Mouse (Mus musculus) thymus, adult 2 months (tissue): ENCODE results near the gene Scarf1. TPM values are rescaled to one million over a fixed set of nuclear protein-coding genes. Genes with fewer than 3 reads are reported as not detected.

Experiments
- DNase-seq: peaks from one replicate; pipeline ENCODE4 v3.0.0; 2021
- H3K27ac ChIP-seq: fragments of 200-500 bp; 2 replicates; pipeline ENCODE4 v1.5.1; 2012; ENCODE audit warnings: low read length, control low read depth; ENCODE audit not compliant: control insufficient read depth, insufficient read depth
- H3K27me3 ChIP-seq: fragments of 200-500 bp; 2 replicates; pipeline ENCODE4 v1.6.1; 2012; ENCODE audit warnings: mild to moderate bottlenecking, low read length, moderate library complexity, mixed read lengths; ENCODE audit not compliant: control insufficient read depth, insufficient read depth
- H3K36me3 ChIP-seq: fragments of 200-500 bp; 2 replicates; pipeline ENCODE4 v1.6.1; 2012; ENCODE audit warnings: mild to moderate bottlenecking, low read length, moderate library complexity; ENCODE audit not compliant: control insufficient read depth, insufficient read depth
- H3K4me1 ChIP-seq: fragments of 200-500 bp; replicated peaks from 2 replicates; pipeline ENCODE4 v1.6.1; 2012; ENCODE audit warnings: low read length; ENCODE audit not compliant: control insufficient read depth, insufficient read depth
- H3K4me3 ChIP-seq: fragments of 200-500 bp; 2 replicates; pipeline ENCODE4 v1.5.1; 2012; ENCODE audit warnings: mild to moderate bottlenecking, low read length, control low read depth, moderate library complexity; ENCODE audit not compliant: control insufficient read depth, insufficient read depth
- CTCF ChIP-seq: fragments of 200-500 bp; IDR thresholded peaks from 2 replicates; pipeline ENCODE4 v1.5.1; 2012; ENCODE audit warnings: mild to moderate bottlenecking, control low read depth, low read length, moderate library complexity, borderline replicate concordance; ENCODE audit not compliant: control insufficient read depth, poor library complexity, insufficient read depth; ENCODE audit errors: extremely low read depth
- POLR2A ChIP-seq: fragments of 200-500 bp; IDR thresholded peaks from 2 replicates; pipeline ENCODE4 v1.6.1; 2012; ENCODE audit warnings: mild to moderate bottlenecking, low read length, control low read depth, moderate library complexity; ENCODE audit not compliant: control insufficient read depth, poor library complexity, insufficient read depth; ENCODE audit errors: extremely low read depth
- WGBS: fragments of 180-500 bp; shearing (Covaris S2); methylation state at CpG from one replicate; pipeline ENCODE4 v1.1.7; 2018; 5-methylcytosine and 5-hydroxymethylcytosine counted together
- polyA plus RNA-seq: library from polyadenylated mRNA; depleted of rRNA; stranded (reverse); fragments of >200 nt; gene quantifications from 2 replicates; pipeline ENCODE4 v1.2.3, GENCODE M21; 2012

Scarf1 gene
- polyA plus RNA-seq, 1 experiment: 4.7 TPM

- TF ChIP-seq CTCF (no peak), POLR2A (no peak)
- WGBS: 94% methylated on average over 15 of the region's 15 CpGs
- Histone ChIP-seq H3K4me3 (no peak overlapping the region), H3K36me3 (no peaks in the 10 kb centered on the region), H3K27me3 (no peaks in the 10 kb centered on the region), H3K27ac (no peak overlapping the region), H3K4me1 (no peaks in the 10 kb centered on the region)
- no peak for DNase-seq
Measured at GRCm38 (mm10) chr11:75525531-75526125, 12.3 kb downstream of the Scarf1 start.

GRCm38 (mm10) chr11:75526943-75527342 is 13.6 kb downstream of the Scarf1 start:
- H3K4me1 ChIP-seq: no peaks in the 10 kb centered on the region
- no peak for DNase-seq
- no peaks in the 10 kb centered on the region for H3K36me3 ChIP-seq
- TF ChIP-seq POLR2A (no peak), CTCF (no peak)
- H3K27me3 ChIP-seq: no peaks in the 10 kb centered on the region
- H3K27ac ChIP-seq: no peak overlapping the region
- 94% methylated on average over 6 of the region's 6 CpGs for WGBS
- no peak overlapping the region for H3K4me3 ChIP-seq

DNA sequence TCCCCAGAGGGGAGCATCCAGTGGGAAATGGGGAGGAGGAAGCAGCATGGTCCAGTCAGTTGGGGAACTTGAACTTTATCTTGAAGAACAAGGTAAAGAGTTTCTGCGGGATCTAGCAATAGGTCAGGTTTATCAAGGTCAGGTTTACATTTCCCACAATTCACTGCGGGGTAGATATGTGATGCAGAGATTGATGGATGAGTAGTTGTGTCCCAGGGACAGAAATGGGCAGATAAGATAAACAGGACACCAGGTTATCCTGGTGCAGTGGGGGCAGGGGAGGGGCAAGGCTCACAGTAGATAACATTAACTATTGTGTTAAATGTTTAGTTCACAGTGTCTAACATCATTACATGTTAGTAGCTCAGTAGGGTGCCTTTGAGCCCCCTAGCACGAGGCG is 16.4 kb downstream of the Scarf1 start:
- no peak overlapping the region for H3K27ac ChIP-seq
- no peaks in the 10 kb centered on the region for H3K36me3 ChIP-seq
- 94% methylated on average over 4 of the region's 4 CpGs for WGBS
- peaks cover 3% of the 10 kb centered on the region for H3K4me1 ChIP-seq
- no peak overlapping the region for H3K4me3 ChIP-seq
- DNase-seq: no peak
- TF ChIP-seq CTCF (no peak), POLR2A (no peak)
- no peaks in the 10 kb centered on the region for H3K27me3 ChIP-seq

DNA sequence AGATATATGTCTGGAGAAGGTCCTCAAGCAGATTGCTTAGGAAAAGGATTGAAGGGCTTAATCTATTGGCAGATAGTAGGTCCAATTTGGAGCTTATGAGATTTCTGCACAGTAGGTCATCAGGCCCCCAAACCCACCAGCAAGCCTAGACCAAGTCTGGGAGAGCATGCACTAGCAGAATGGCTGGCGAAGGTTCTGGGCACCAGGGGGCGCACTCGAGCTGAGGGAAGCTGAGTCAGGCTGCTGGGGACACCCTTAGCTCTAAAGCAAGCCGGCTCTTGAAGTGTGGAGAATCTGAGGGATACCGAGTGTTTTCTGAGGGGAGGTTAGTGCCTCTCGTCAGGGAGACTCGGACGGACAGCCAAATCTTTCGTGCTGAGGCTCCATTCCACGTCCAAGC is 17.0 kb downstream of the Scarf1 start:
- WGBS: under 1% methylated on average over 10 of the region's 10 CpGs
- no peaks in the 10 kb centered on the region for H3K27me3 ChIP-seq
- H3K36me3 ChIP-seq: no peaks in the 10 kb centered on the region
- peak overlapping the region; percentile 86 for H3K4me3 ChIP-seq
- TF ChIP-seq CTCF: peak; percentile 90
- TF ChIP-seq POLR2A: no peak
- peak; percentile 99 for DNase-seq
- H3K27ac ChIP-seq: peak overlapping the region; percentile 77
- peaks cover 8% of the 10 kb centered on the region for H3K4me1 ChIP-seq

GRCm38 (mm10) chr11:75530845-75531373 is 17.6 kb downstream of the Scarf1 start:
- Histone ChIP-seq H3K27me3 (no peaks in the 10 kb centered on the region), H3K36me3 (no peaks in the 10 kb centered on the region), H3K4me3 (peak overlapping the region; percentile 86), H3K27ac (peak overlapping the region; percentile 77), H3K4me1 (peaks cover 13% of the 10 kb centered on the region)
- WGBS: under 1% methylated on average over 31 of the region's 31 CpGs
- DNase-seq: peak; percentile 50
- TF ChIP-seq POLR2A: no peak

- Histone ChIP-seq H3K36me3 (no peaks in the 10 kb centered on the region), H3K4me1 (peaks cover 20% of the 10 kb centered on the region), H3K27me3 (no peaks in the 10 kb centered on the region), H3K27ac (peak within 1 kb of the TSS; percentile 97), H3K4me3 (peak within 1 kb of the TSS; percentile 86)
- TF ChIP-seq CTCF (no peak), POLR2A (peak; percentile 64)
- WGBS: under 1% methylated on average over 62 of the region's 62 CpGs
- peak; percentile 95 for DNase-seq
Measured at GRCm38 (mm10) chr11:75531469-75532242, 18.3 kb downstream of the Scarf1 start, which contains the start of gene Slc43a2. Slc43a2 (plus strand) TSS chr11:75531694.
